Mouse (Mus musculus): ENCODE data around the gene Pglyrp2. TPM values are rescaled to one million over a fixed set of nuclear protein-coding genes. Genes with fewer than 3 reads are reported as not detected.
A peak's percentile ranks its signal among the peaks of the same experiment; 100 is the strongest.

The Pglyrp2 gene
- total RNA-seq, 1 experiment from 2014 or later: 7.1 TPM

GRCm38 (mm10) chr17:32403417-32403816, 20.6 kb downstream of the Pglyrp2 start, which contains the start of gene Rasal3:
Rasal3 (minus strand) TSS chr17:32403583.
- peak; percentile 63 for ATAC-seq (replicated peaks; ENCODE audit: low read depth, poor library complexity, severe bottlenecking)

DNA sequence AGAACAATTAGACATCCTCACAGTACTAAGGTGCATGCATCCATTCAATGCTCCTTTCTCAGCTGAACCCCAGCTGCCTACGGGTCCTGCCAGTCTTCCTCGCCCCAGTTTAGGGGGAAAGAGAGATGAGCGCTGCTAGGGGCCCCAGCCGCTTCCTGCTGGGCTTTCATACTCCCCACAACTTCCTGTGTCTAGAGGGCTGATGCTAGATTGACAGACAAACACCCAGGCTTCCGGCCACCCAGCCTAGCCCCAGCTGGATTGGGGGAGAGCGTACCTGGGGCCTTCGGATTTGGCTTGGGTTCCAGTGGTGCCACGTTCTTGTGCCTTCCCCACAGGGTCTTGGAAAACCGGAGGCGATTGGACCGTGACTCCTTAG, 21.2 kb downstream of the Pglyrp2 start:
- peak; percentile 87 for ATAC-seq (replicated peaks; ENCODE audit: low read depth, poor library complexity, severe bottlenecking)

DNA sequence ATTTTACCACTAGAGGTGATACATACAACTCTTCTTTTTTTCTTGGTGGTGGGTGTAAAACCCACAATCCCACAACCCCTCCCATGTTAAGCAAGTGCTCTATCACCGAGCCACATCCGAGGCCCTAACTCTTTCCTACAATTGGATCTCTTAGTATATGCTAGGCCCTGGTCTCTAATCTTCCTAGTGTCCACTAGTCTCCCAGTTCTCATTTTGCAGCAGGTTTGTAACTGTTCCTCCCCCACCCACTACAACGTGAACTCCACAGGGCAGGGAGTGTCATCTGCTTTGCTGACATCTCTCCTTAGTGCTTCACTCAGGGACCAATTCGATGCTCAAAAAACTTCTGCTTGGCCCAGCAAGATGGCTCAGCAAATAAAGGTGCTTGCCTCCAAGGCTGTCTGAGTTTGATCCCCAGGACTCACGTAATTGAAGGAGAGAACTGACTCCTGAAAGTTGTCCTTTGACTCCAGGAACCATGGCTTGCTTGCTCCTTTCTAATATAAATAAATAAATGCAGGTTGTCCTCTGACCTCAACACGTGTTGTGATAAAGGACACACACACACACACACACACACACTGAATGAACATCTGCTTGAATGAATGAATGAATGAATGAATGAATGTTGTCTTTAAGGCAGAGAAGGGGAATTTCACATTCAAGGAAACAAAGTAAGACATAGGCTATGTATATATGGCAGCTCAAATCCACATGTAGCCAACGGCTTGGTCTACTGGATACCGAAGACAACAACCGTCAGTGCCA, 21.8 kb downstream of the Pglyrp2 start:
- no peak for ATAC-seq (replicated peaks; ENCODE audit: low read depth, poor library complexity, severe bottlenecking)

GRCm38 (mm10) chr17:32396266-32396665, 27.7 kb downstream of the Pglyrp2 start:
- ATAC-seq (replicated peaks; ENCODE audit: low read depth, poor library complexity, severe bottlenecking): no peak

GRCm38 (mm10) chr17:32393944-32394343, 30.0 kb downstream of the Pglyrp2 start:
- ATAC-seq (replicated peaks; ENCODE audit: low read depth, poor library complexity, severe bottlenecking): no peak

GRCm38 (mm10) chr17:32389101-32389659, 34.8 kb downstream of the Pglyrp2 start, which contains the start of gene Wiz:
Wiz (minus strand) TSS chr17:32389439.
- peak; percentile 81 for ATAC-seq (replicated peaks; ENCODE audit: low read depth, poor library complexity, severe bottlenecking)

GRCm38 (mm10) chr17:32388370-32389100, 35.4 kb downstream of the Pglyrp2 start:
- no peak; the same call in 1 of the 2 replicates for ATAC-seq (replicated peaks; ENCODE audit: low read depth, poor library complexity, severe bottlenecking)

- ATAC-seq (replicated peaks; ENCODE audit: low read depth, poor library complexity, severe bottlenecking): no peak
Observed at GRCm38 (mm10) chr17:32387986-32388369, 36.0 kb downstream of the Pglyrp2 start.

DNA sequence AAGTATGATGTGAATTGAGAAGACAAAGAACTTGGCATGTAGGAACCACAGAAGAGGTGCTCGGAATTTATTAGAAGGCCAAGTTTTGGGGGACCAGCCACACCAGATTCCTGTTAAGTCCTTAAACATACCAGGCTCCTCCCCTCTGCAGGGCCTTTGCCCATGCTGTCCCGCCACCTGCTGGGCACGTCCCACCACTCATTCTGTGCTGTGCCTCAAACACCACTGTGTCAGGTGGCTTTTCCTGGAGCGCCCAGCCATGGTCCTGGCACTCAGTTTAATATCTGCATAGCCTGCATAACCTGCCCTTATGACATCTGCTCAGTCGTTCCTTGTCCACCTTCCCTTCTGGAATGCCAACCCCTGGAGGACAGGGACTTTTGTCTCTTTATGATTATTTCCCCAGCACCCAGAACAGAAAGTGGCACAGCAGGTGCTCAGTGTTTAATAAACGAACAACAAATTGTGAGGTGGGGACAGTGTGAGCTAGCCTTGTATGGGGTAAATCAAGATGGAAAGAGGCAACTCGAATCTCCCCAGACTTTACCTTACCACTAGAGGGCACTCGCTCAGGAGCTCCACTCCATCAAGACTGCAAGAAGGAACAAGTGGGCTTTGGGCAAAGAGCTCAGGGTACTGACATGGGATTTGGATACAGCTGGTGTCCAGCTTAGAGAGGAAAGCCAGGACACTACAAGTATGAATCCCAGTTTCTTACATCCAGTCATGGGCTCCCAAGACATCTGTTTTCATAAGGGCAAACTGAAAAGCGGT, 37.1 kb downstream of the Pglyrp2 start:
- peak; percentile 47 for ATAC-seq (replicated peaks; ENCODE audit: low read depth, poor library complexity, severe bottlenecking)

DNA sequence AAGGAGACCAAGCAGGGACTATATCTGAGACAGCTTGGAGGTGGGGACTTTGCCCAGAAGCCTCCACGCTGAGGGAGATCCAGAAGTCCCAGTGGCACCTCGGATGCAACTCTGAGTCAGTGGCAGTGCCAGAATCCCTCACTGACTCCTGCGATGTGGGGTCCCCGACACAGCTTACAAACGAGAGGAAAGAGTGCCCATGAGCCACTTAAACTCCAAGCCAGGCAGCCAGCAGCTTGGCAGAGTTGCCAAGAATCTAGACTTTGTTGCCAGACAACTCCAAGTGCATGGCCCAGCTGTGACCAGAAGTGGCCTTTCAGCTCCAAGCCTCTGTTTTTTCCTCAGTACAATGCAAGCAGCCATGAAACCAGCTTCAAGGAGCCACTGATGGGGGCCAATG, 40.3 kb downstream of the Pglyrp2 start:
- no peak for ATAC-seq (replicated peaks; ENCODE audit: low read depth, poor library complexity, severe bottlenecking)

- no peak for ATAC-seq (replicated peaks; ENCODE audit: low read depth, poor library complexity, severe bottlenecking)
Observed at GRCm38 (mm10) chr17:32382576-32382975, 41.4 kb downstream of the Pglyrp2 start.

DNA sequence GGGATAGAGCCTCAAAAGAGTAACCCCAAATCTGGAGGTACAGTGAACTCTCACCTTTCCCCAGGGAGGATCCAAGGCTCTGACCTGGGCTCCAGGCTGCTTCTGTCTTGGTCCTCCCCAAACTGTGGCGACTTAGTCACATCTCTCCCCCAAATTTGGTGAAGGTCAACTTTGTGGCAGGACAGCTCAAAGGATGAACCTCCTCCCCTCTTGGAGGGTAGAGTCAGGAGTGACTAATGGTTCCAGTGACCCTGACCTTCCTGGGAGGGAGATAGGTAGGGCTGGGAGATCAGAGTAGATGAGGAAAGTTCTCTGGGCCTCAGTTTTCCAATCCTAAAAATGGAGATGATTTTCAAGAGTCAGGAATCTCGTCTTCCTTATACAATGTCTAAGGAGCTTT, 45.2 kb downstream of the Pglyrp2 start:
- no peak for ATAC-seq (replicated peaks; ENCODE audit: low read depth, poor library complexity, severe bottlenecking)

DNA sequence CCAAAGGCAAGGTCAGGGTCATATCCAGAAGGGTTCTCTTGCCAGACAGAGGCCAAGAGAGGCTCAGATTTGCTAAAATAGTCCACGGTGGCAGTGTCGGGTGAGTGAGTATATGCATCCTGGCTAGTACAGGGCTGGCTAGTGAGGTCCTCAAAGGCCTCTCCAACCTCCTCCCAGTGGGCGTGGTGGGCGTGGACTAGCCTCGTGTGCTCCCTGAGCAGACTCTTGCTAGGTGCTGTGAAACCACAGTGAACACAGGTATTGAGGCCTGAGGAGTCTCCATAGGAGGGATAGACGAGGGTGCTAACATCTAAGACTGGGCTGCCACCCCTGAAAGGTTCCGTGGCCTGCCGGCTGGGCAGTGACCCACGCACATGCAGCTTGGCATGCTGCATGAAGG, 46.8 kb downstream of the Pglyrp2 start:
- no peak for ATAC-seq (replicated peaks; ENCODE audit: low read depth, poor library complexity, severe bottlenecking)

GRCm38 (mm10) chr17:32376475-32376874, 47.5 kb downstream of the Pglyrp2 start:
- no peak for ATAC-seq (replicated peaks; ENCODE audit: low read depth, poor library complexity, severe bottlenecking)

DNA sequence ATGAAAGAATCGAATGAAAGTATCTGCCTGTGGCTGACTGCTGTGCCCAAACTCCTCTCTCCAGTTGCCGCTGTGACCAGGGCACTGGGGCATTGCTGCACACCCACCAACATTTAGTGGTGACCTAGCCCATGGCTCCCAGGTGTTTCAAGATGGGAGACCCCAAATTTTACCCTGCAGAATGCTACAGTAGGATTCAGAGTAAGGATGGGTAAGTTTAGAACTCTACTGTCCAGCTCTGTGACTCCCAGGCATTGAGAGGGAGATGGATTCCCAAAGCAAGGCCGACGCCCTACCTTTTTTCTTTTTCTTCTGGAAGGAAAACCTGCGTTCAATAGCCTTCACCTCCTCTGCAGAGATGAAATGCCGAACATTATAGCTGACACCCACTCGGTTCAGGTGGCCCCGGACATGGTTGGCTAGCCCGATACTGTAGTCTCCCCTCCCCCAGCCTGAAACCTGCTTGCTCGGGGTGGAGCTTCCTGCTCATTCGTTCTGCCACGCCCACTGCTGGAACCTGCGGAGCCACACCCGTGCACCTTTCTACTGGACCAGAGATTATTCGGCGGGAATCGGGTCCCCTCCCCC, 54.9 kb downstream of the Pglyrp2 start:
- peak; percentile 40; the same call in 1 of the 2 replicates for ATAC-seq (replicated peaks; ENCODE audit: low read depth, poor library complexity, severe bottlenecking)

- no peak for ATAC-seq (replicated peaks; ENCODE audit: low read depth, poor library complexity, severe bottlenecking)
Observed at GRCm38 (mm10) chr17:32367706-32368105, 56.3 kb downstream of the Pglyrp2 start.

- no peak for ATAC-seq (replicated peaks; ENCODE audit: low read depth, poor library complexity, severe bottlenecking)
Observed at GRCm38 (mm10) chr17:32365296-32365695, 58.7 kb downstream of the Pglyrp2 start.

DNA sequence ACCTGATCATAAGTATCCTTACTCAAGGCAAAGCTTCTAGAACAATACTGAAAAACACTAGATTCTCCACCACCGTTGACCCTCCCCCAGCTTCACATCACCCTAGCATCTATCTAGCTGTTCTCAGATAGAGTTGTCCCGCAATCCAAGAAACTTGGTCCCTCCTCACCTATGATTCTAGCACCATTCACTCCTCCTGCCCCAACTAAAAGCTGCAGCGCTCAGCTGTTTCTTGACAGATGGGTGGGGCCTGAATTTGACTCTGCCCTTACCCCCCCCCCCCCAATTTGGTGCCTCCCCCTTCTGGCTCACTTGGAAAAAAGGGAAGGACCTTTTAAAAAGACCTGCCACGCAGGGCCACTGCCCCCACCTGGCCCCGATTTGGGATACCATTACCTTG, 59.1 kb downstream of the Pglyrp2 start:
- no peak for ATAC-seq (replicated peaks; ENCODE audit: low read depth, poor library complexity, severe bottlenecking)

DNA sequence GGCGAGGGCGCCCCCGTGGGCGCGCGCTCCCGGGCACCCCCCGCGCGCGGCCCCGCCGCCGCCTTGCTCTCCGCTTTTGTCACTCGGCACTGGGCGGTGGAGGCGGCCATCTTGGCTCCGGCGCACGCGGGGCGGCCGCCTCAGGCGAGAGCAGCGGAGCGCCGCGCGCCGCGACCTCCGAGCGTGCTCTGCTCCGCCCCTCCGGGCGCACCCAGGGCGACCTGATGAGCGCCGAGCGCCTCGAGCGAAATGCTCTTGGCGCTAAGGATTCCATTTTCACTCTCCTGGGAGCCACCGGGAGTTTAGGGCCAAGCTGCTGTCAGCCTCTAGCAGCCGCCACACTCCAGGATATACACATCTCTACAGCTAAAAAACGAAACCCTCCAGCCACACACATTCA, 59.6 kb downstream of the Pglyrp2 start:
- peak; percentile 86 for ATAC-seq (replicated peaks; ENCODE audit: low read depth, poor library complexity, severe bottlenecking)

- no peak for ATAC-seq (replicated peaks; ENCODE audit: low read depth, poor library complexity, severe bottlenecking)
Observed at GRCm38 (mm10) chr17:32363821-32364301, 60.1 kb downstream of the Pglyrp2 start.

Data from common myeloid progenitor, adult 5-6 weeks (primary cell).